Mouse (Mus musculus) cerebellum, adult 8-10 months (tissue): ENCODE data around the gene Wdr81.

ENCODE experiments used
- DNase-seq: peaks from one replicate; pipeline ENCODE4 v3.0.0; 2022

The Wdr81 gene

GRCm38 (mm10) chr11:75434138-75434537 lies 20.4 kb downstream of the Wdr81 start:
- no peak for DNase-seq

GRCm38 (mm10) chr11:75431307-75431706 lies 23.2 kb downstream of the Wdr81 start:
- peak; percentile 64 for DNase-seq

GRCm38 (mm10) chr11:75429019-75429705 lies 25.4 kb downstream of the Wdr81 start:
- no peak for DNase-seq

GRCm38 (mm10) chr11:75424459-75424858 lies 30.1 kb downstream of the Wdr81 start:
- DNase-seq: no peak

- DNase-seq: no peak
Measured at GRCm38 (mm10) chr11:75424033-75424432, 30.5 kb downstream of the Wdr81 start.

GRCm38 (mm10) chr11:75423091-75423490 lies 31.4 kb downstream of the Wdr81 start:
- no peak for DNase-seq

- DNase-seq: no peak
Measured at GRCm38 (mm10) chr11:75422013-75422792, 32.3 kb downstream of the Wdr81 start, which contains the start of gene Serpinf1. TSS of gene Serpinf1 (minus strand) at chr11:75422701.

GRCm38 (mm10) chr11:75421375-75422012 lies 33.0 kb downstream of the Wdr81 start:
- DNase-seq: no peak

- DNase-seq: no peak
Measured at GRCm38 (mm10) chr11:75420810-75421374, 33.6 kb downstream of the Wdr81 start.

GRCm38 (mm10) chr11:75420037-75420436 lies 34.5 kb downstream of the Wdr81 start:
- DNase-seq: no peak

GRCm38 (mm10) chr11:75415994-75416393 lies 38.5 kb downstream of the Wdr81 start:
- no peak for DNase-seq

- DNase-seq: no peak
Measured at GRCm38 (mm10) chr11:75415096-75415495, 39.4 kb downstream of the Wdr81 start.

- no peak for DNase-seq
Measured at GRCm38 (mm10) chr11:75410591-75410990, 43.9 kb downstream of the Wdr81 start.

GRCm38 (mm10) chr11:75409679-75410575 lies 44.6 kb downstream of the Wdr81 start:
- no peak for DNase-seq

GRCm38 (mm10) chr11:75406865-75407264 lies 47.7 kb downstream of the Wdr81 start:
- no peak for DNase-seq

- no peak for DNase-seq
Measured at GRCm38 (mm10) chr11:75406104-75406503, 48.4 kb downstream of the Wdr81 start.

- peak; percentile 34 for DNase-seq
Measured at GRCm38 (mm10) chr11:75404801-75405200, 49.7 kb downstream of the Wdr81 start.

- no peak for DNase-seq
Measured at GRCm38 (mm10) chr11:75403301-75404052, 51.0 kb downstream of the Wdr81 start.

- peak; percentile 20 for DNase-seq
Measured at GRCm38 (mm10) chr11:75402271-75402690, 52.2 kb downstream of the Wdr81 start.

GRCm38 (mm10) chr11:75400099-75400498 lies 54.4 kb downstream of the Wdr81 start:
- DNase-seq: peak; percentile 32

GRCm38 (mm10) chr11:75399411-75399841 lies 55.1 kb downstream of the Wdr81 start:
- peak; percentile 49 for DNase-seq
